Mouse (Mus musculus): Measurements from ENCODE around the gene Nfe2l1.

Gene Nfe2l1

GRCm38 (mm10) chr11:96831516-96831915, 1.7 kb upstream of the Nfe2l1 start:
- POLR2A ChIA-PET, result interaction anchor here in 3 of 4 experiments (0.7 to 14.8 kb wide), 21 partner anchors 9 to 1511 kb away, joined by 3 to 288 read pairs (median 22); partner anchors contain the start of genes Cbx1 (in 2 of the 3) and Copz2 (in 1 of the 3)
- CTCF ChIA-PET, result interaction anchor here in 2 of 4 experiments (0.5 to 1.6 kb wide), 3 partner anchors 30 to 482 kb away, joined by 3 to 9 read pairs (median 5); no protein-coding TSS in a partner anchor

- ChIA-PET CTCF (interaction anchor here in 2 of 4 experiments (0.5 to 1.6 kb wide), 6 partner anchors 20 to 483 kb away, joined by 3 to 9 read pairs (median 4); partner anchors contain the start of gene Cdk5rap3 (in 1 of the 2)), POLR2A (interaction anchor here (0.5 to 14.8 kb wide), 60 partner anchors 8 to 870 kb away, joined by 3 to 288 read pairs (median 6); partner anchors contain the start of genes Cbx1 (in 2 of the 4), Snx11 (in 2 of the 4), Copz2 (in 1 of the 4) and Kpnb1 (in 1 of the 4))
Measured at GRCm38 (mm10) chr11:96830539-96831216, 910 bp upstream of the Nfe2l1 start.

GRCm38 (mm10) chr11:96829403-96829812, 360 bp downstream of the Nfe2l1 start:
- POLR2A ChIA-PET, result interaction anchor here (0.5 to 14.8 kb wide), 73 partner anchors 7 to 917 kb away, joined by 3 to 288 read pairs (median 5); partner anchors contain the start of genes Snx11 (in 3 of the 4), Scrn2 (in 2 of the 4), Cbx1 (in 1 of the 4) and Copz2 (in 1 of the 4)

GRCm38 (mm10) chr11:96828881-96829280, 887 bp downstream of the Nfe2l1 start:
- ChIA-PET POLR2A (interaction anchor here (0.5 to 14.8 kb wide), 55 partner anchors 6 to 916 kb away, joined by 3 to 288 read pairs (median 8); partner anchors contain the start of genes Snx11 (in 3 of the 4), Scrn2 (in 2 of the 4), Cbx1 (in 1 of the 4) and Copz2 (in 1 of the 4)), CTCF (interaction anchor here in 3 of 4 experiments (0.5 to 1.6 kb wide), 5 partner anchors 12 to 481 kb away, joined by 3 to 5 read pairs (median 4); no protein-coding TSS in a partner anchor)

More at GRCm38 (mm10) chr11:96829403-96829812, 360 bp downstream of the Nfe2l1 start:
- CTCF ChIA-PET, result interaction anchor here (0.5 to 1.6 kb wide), 8 partner anchors 11 to 481 kb away, joined by 3 to 5 read pairs (median 4); partner anchors contain the start of gene Cdk5rap3 (in 1 of the 4)

GRCm38 (mm10) chr11:96827917-96828316, 1.9 kb downstream of the Nfe2l1 start:
- ChIA-PET POLR2A (interaction anchor here in 3 of 4 experiments (0.6 to 14.8 kb wide), 21 partner anchors 8 to 450 kb away, joined by 3 to 288 read pairs (median 5); partner anchors contain the start of genes Cbx1 (in 1 of the 3), Nfe2l1 (in 1 of the 3) and Snx11 (in 1 of the 3)), CTCF (interaction anchor here in 1 of 4 experiments (1.6 kb wide), 1 partner anchor 32 kb away, joined by 4 read pairs; no protein-coding TSS in a partner anchor)

GRCm38 (mm10) chr11:96827062-96827581, 2.6 kb downstream of the Nfe2l1 start:
- ChIA-PET POLR2A (interaction anchor here in 3 of 4 experiments (0.6 to 14.8 kb wide), 24 partner anchors 7 to 287 kb away, joined by 3 to 288 read pairs (median 4); partner anchors contain the start of genes Cbx1 (in 1 of the 3), Copz2 (in 1 of the 3), Nfe2l1 (in 1 of the 3) and Snx11 (in 1 of the 3)), CTCF (no interaction called here)

GRCm38 (mm10) chr11:96826481-96826880, 3.3 kb downstream of the Nfe2l1 start:
- CTCF ChIA-PET, result no interaction called here
- POLR2A ChIA-PET, result interaction anchor here in 2 of 4 experiments (0.6 to 14.8 kb wide), 18 partner anchors 8 to 260 kb away, joined by 3 to 288 read pairs (median 4); partner anchors contain the start of genes Cbx1 (in 1 of the 2), Copz2 (in 1 of the 2), Nfe2l1 (in 1 of the 2) and Snx11 (in 1 of the 2)

GRCm38 (mm10) chr11:96824783-96825495, 4.8 kb downstream of the Nfe2l1 start:
- CTCF ChIA-PET, result interaction anchor here in 2 of 4 experiments (0.7 to 2.2 kb wide), 12 partner anchors 15 to 712 kb away, joined by 3 to 10 read pairs (median 5); partner anchors contain the start of genes Cdk5rap3 (in 1 of the 2), Kpnb1 (in 1 of the 2) and Snx11 (in 1 of the 2)

GRCm38 (mm10) chr11:96823880-96824782, 5.6 kb downstream of the Nfe2l1 start:
- ChIA-PET CTCF (interaction anchor here in 3 of 4 experiments (0.6 to 2.2 kb wide), 29 partner anchors 13 to 1203 kb away, joined by 3 to 10 read pairs (median 5); partner anchors contain the start of genes Cdk5rap3 (in 1 of the 3), Kpnb1 (in 1 of the 3) and Snx11 (in 1 of the 3)), POLR2A (interaction anchor here (0.5 to 14.8 kb wide), 88 partner anchors 10 to 1523 kb away, joined by 3 to 288 read pairs (median 5); partner anchors contain the start of genes Copz2 (in 3 of the 4), Cbx1 (in 2 of the 4), Snx11 (in 2 of the 4) and Cdk5rap3 (in 1 of the 4))

More at GRCm38 (mm10) chr11:96824783-96825495, 4.8 kb downstream of the Nfe2l1 start:
- POLR2A ChIA-PET, result interaction anchor here (0.5 to 14.8 kb wide), 51 partner anchors 9 to 362 kb away, joined by 3 to 288 read pairs (median 8); partner anchors contain the start of genes Copz2 (in 3 of the 4), Snx11 (in 2 of the 4), Cbx1 (in 1 of the 4) and Cdk5rap3 (in 1 of the 4)

- ChIA-PET POLR2A (interaction anchor here (0.6 to 14.8 kb wide), 72 partner anchors 6 to 1122 kb away, joined by 3 to 288 read pairs (median 6); partner anchors contain the start of genes Cbx1 (in 3 of the 4), Copz2 (in 3 of the 4), Nfe2l1 (in 2 of the 4) and Snx11 (in 2 of the 4)), CTCF (interaction anchor here in 3 of 4 experiments (0.8 to 2.2 kb wide), 17 partner anchors 17 to 562 kb away, joined by 3 to 10 read pairs (median 4); partner anchors contain the start of genes Cdk5rap3 (in 2 of the 3), Kpnb1 (in 1 of the 3) and Snx11 (in 1 of the 3))
Measured at GRCm38 (mm10) chr11:96823471-96823837, 6.3 kb downstream of the Nfe2l1 start.

- POLR2A ChIA-PET, result interaction anchor here (0.5 to 14.8 kb wide), 70 partner anchors 6 to 1122 kb away, joined by 3 to 288 read pairs (median 6); partner anchors contain the start of genes Cbx1 (in 3 of the 4), Cdk5rap3 (in 2 of the 4), Copz2 (in 2 of the 4) and Nfe2l1 (in 2 of the 4)
- CTCF ChIA-PET, result interaction anchor here in 3 of 4 experiments (0.6 to 2.2 kb wide), 14 partner anchors 24 to 705 kb away, joined by 3 to 10 read pairs (median 4); partner anchors contain the start of genes Cdk5rap3 (in 1 of the 3) and Kpnb1 (in 1 of the 3)
Measured at GRCm38 (mm10) chr11:96822675-96823470, 6.9 kb downstream of the Nfe2l1 start.

- CTCF ChIA-PET, result interaction anchor here in 3 of 4 experiments (0.5 to 1.1 kb wide), 3 partner anchors 10 to 40 kb away, joined by 3 to 6 read pairs (median 4); no protein-coding TSS in a partner anchor
- POLR2A ChIA-PET, result interaction anchor here in 3 of 4 experiments (0.6 to 14.8 kb wide), 35 partner anchors 7 to 556 kb away, joined by 3 to 288 read pairs (median 8); partner anchors contain the start of genes Cbx1 (in 2 of the 3), Copz2 (in 2 of the 3), Nfe2l1 (in 2 of the 3) and Snx11 (in 1 of the 3)
Measured at GRCm38 (mm10) chr11:96821956-96822355, 7.8 kb downstream of the Nfe2l1 start.

GRCm38 (mm10) chr11:96818128-96818710, 11.5 kb downstream of the Nfe2l1 start:
- ChIA-PET CTCF (interaction anchor here in 2 of 4 experiments (0.5 to 0.9 kb wide), 2 partner anchors 13 to 23 kb away, joined by 3 read pairs; no protein-coding TSS in a partner anchor), POLR2A (interaction anchor here (0.6 to 14.8 kb wide), 20 partner anchors 9 to 121 kb away, joined by 3 to 288 read pairs (median 5); partner anchors contain the start of genes Nfe2l1 (in 3 of the 4), Cbx1 (in 1 of the 4) and Copz2 (in 1 of the 4))

- ChIA-PET CTCF (no interaction called here), POLR2A (interaction anchor here in 3 of 4 experiments (0.7 to 14.8 kb wide), 10 partner anchors 9 to 67 kb away, joined by 3 to 288 read pairs (median 42); partner anchors contain the start of genes Nfe2l1 (in 3 of the 3), Cbx1 (in 1 of the 3) and Copz2 (in 1 of the 3))
Measured at GRCm38 (mm10) chr11:96816979-96817378, 12.8 kb downstream of the Nfe2l1 start.
